Mouse (Mus musculus) small intestine, adult 2 months (tissue): ENCODE results near the gene Morn1.

ENCODE experiments used
- CTCF ChIP-seq: fragments of 200-500 bp; IDR thresholded peaks from 2 replicates; pipeline ENCODE4 v1.5.1; 2012; ENCODE audit warnings: low read depth, mild to moderate bottlenecking, control low read depth, inconsistent platforms, low read length, moderate library complexity, mixed read lengths; ENCODE audit not compliant: insufficient replicate concordance, insufficient read length; ENCODE audit errors: extremely low read depth
- POLR2A ChIP-seq: fragments of 200-500 bp; IDR thresholded peaks from 2 replicates; pipeline ENCODE4 v1.6.1; 2012; ENCODE audit warnings: low read depth, mild to moderate bottlenecking, control low read depth, inconsistent platforms, low read length, moderate library complexity

- TF ChIP-seq CTCF: no peak
- TF ChIP-seq POLR2A: no peak
Measured at GRCm38 (mm10) chr4:155089241-155089640, 2.9 kb downstream of the Morn1 start.
